Mouse (Mus musculus) lung, embryonic 16.5 days (tissue): Measurements from ENCODE around the gene Apba1. TPM values are rescaled to one million over a fixed set of nuclear protein-coding genes. Genes with fewer than 3 reads are reported as not detected.
A peak's percentile ranks its signal among the peaks of the same experiment; 100 is the strongest.

Source experiments
- ATAC-seq: fragments of 200-750 bp; cut with Nextera tagmentation; 2 replicates; pipeline ENCODE4 v1.8.0; 2017; ENCODE audit warnings: low read depth, mild to moderate bottlenecking, moderate library complexity
- H3K27ac ChIP-seq: fragments of 300-500 bp; sonication (generic); 2 replicates; pipeline ENCODE4 v1.5.1; 2014; ENCODE audit warnings: mild to moderate bottlenecking, control low read depth, low read length
- H3K27me3 ChIP-seq: fragments of 300-500 bp; sonication (generic); 2 replicates; pipeline ENCODE4 v1.6.1; 2014; ENCODE audit warnings: low read depth, low read length, mixed read lengths; ENCODE audit not compliant: control insufficient read depth, insufficient read depth
- H3K36me3 ChIP-seq: fragments of 300-500 bp; sonication (generic); 2 replicates; pipeline ENCODE4 v1.6.1; 2014; ENCODE audit warnings: low read length; ENCODE audit not compliant: control insufficient read depth, insufficient read depth
- H3K4me1 ChIP-seq: fragments of 300-500 bp; sonication (generic); replicated peaks from 2 replicates; pipeline ENCODE4 v1.6.1; 2014; ENCODE audit warnings: low read length, mixed read lengths; ENCODE audit not compliant: control insufficient read depth, insufficient read depth
- H3K4me2 ChIP-seq: fragments of 300-500 bp; sonication (generic); 2 replicates; pipeline ENCODE4 v1.6.1; 2014; ENCODE audit warnings: low read depth, low read length, control low read depth
- H3K4me3 ChIP-seq: fragments of 300-500 bp; sonication (generic); 2 replicates; pipeline ENCODE4 v1.5.1; 2014; ENCODE audit warnings: mild to moderate bottlenecking, low read length, control low read depth
- H3K9ac ChIP-seq: fragments of 300-500 bp; sonication (generic); 2 replicates; pipeline ENCODE4 v1.6.1; 2014; ENCODE audit warnings: low read length, control low read depth
- H3K9me3 ChIP-seq: fragments of 300-500 bp; sonication (generic); 2 replicates; pipeline ENCODE4 v1.6.1; 2016; ENCODE audit warnings: low read length; ENCODE audit not compliant: control insufficient read depth
- WGBS: fragments of 180-500 bp; shearing (Covaris S2); extraction: QIAGEN DNeasy Blood & Tissue Kit; methylation state at CpG from one replicate; pipeline ENCODE4 v1.1.7; 2014; 5-methylcytosine and 5-hydroxymethylcytosine counted together
- polyA plus RNA-seq: library from polyadenylated mRNA; unstranded; fragments of >200 nt; fragmentation: Nextera tagmentation; extraction: Ambion mirVana; gene quantifications from 2 replicates; pipeline ENCODE4 v1.2.1, GENCODE M21; 2015

Gene Apba1
- polyA plus RNA-seq, 1 experiment from 2014 or later, result 0.33 TPM

DNA sequence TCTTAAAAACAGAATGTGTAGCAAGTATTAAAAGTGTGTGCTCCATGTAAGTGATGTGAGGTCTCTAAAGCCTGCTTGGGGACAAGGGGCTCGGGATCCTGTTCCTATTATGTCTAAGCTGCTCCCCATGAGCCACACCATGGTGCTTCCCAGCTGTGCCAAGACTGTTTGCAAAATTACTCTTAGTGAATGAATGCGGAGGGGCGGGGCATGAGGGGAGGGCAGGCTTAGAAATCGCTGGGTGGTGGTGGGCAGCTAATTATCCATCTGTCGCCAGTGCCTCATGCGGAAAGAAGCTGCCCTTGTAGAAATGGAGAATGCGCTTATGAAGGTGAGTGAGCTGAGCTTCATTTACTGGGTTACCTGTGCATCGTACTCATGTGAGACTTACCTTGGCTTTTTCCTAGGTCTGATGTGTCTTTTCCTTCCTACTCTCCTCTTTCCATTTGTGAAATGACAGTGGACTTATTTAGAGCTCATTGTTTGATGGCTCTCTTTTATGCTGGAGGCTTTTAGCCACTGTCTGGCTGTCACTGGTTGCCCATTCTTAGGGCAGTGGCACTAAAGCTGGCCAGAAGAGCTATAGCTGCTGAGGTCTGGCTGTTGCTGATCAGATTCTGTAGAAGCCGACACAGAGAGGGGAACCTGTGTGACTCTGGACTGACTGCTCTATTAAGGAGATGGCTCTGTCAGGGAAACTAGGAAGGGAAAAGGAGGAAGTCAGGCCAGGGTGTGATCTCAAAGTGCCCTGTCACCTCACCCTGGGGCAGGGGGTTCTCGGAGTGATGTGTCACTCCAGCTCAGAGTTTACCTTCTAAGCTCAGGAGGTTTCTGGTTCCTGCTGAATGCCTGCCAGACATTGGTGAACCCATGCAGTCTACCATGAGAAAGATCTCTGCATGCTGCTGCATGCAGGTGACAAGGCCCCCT is 12.1 kb downstream of the Apba1 start:
- Histone ChIP-seq H3K27ac (no peak overlapping the region), H3K4me1 (no peaks in the 10 kb centered on the region), H3K4me2 (no peak overlapping the region), H3K9me3 (no peaks in the 10 kb centered on the region), H3K27me3 (no peaks in the 10 kb centered on the region), H3K9ac (no peak overlapping the region), H3K36me3 (no peaks in the 10 kb centered on the region), H3K4me3 (no peak overlapping the region)
- WGBS, result 72% methylated on average over 10 of the region's 10 CpGs
- ATAC-seq, result no peak

DNA sequence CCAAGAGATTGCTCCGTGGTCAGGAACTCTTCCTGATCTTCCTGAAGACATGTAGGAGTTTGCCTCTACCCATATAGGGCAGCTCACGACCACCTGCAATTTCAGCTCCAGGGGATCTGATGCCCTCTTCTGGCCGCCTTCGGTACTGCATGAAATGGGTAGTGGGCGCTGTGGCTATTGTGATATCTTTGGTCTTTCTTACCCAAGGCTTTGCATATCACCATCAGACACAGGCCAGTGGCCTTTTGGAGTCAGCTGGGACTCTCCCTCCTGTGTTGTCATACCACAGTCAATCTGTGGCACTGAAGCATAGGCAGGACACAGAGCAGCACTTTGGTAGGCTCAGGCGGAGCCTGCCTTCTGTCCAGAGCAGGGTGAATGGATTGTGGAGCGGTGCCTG is 13.3 kb downstream of the Apba1 start:
- H3K4me2 ChIP-seq, result no peak overlapping the region
- no peaks in the 10 kb centered on the region for H3K27me3 ChIP-seq
- 67% methylated on average over 7 of the region's 7 CpGs for WGBS
- H3K4me3 ChIP-seq, result no peak overlapping the region
- no peaks in the 10 kb centered on the region for H3K9me3 ChIP-seq
- H3K4me1 ChIP-seq, result no peaks in the 10 kb centered on the region
- H3K9ac ChIP-seq, result no peak overlapping the region
- no peak for ATAC-seq
- no peak overlapping the region for H3K27ac ChIP-seq
- no peaks in the 10 kb centered on the region for H3K36me3 ChIP-seq

DNA sequence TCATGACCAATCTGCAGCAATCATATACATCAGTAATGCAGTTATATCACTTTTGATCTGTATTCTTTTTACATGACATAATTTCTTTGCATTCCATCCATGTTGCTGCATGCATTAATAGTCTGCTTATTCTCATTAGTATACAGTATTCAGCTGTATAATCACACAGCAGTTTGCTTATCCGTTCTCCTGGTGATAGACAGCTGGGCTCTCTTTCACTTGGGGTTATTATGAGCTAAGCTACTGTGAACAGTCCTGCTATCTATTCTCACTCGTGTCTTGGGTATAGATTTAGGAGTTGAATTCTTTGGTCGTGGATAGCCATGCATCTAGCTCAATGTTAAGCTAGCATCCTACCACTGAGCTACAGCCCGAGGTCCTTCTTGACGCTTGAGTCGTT is 16.7 kb downstream of the Apba1 start:
- Histone ChIP-seq H3K9me3 (no peaks in the 10 kb centered on the region), H3K4me3 (no peak overlapping the region), H3K36me3 (no peaks in the 10 kb centered on the region), H3K4me1 (no peaks in the 10 kb centered on the region), H3K27me3 (no peaks in the 10 kb centered on the region), H3K4me2 (no peak overlapping the region), H3K9ac (no peak overlapping the region), H3K27ac (no peak overlapping the region)
- no peak for ATAC-seq
- WGBS, result 84% methylated on average over 6 of the region's 6 CpGs

DNA sequence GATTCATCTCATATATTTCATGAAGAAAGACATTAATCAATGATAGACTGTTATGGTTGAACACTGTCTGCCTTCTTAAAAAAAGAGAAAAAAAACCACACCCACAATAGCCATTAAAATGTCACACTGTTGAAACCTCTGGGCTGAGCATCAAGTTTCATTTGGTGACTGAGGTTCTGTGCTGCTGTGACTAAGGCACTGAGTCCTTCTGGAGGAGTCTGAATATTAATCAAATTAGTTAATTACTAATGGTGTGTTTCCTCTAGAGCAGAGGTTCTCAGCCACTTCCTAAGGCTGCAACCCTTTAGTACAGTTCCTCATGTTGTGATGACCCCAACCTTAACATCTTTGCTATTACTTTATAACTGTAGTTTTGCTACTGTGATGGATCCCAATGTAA is 20.4 kb downstream of the Apba1 start:
- H3K36me3 ChIP-seq, result no peaks in the 10 kb centered on the region
- no peak for ATAC-seq

DNA sequence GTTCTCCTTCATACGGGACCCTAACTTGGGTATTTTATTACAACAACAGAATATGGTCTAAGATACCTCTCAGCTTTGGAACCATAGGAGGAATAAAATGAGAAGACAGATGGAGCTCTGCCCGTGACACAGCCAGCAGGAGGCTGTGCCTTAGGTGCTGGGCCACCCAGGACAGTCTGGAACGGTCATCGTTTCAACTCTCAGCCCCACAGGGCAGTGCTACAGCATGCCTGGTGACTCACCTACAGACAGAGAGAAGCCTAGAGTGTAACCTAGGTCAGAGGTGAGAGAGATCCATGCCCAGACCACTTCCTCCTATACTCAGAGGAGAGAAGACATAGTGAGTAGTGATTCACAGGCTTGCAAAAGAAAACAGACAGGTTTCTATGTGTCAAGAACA is 21.4 kb downstream of the Apba1 start:
- no peak; the same call in 1 of the 2 replicates for ATAC-seq
- H3K27me3 ChIP-seq, result no peaks in the 10 kb centered on the region
- 83% methylated on average over 4 of the region's 4 CpGs for WGBS

More for the DNA sequence above, 20.4 kb downstream of the Apba1 start:
- H3K9ac ChIP-seq, result no peak overlapping the region
- H3K4me3 ChIP-seq, result no peak overlapping the region
- H3K4me1 ChIP-seq, result peaks cover 5% of the 10 kb centered on the region; the same call in 1 of the 2 replicates
- no peaks in the 10 kb centered on the region for H3K9me3 ChIP-seq
- H3K27me3 ChIP-seq, result no peaks in the 10 kb centered on the region
- no peak overlapping the region for H3K27ac ChIP-seq
- H3K4me2 ChIP-seq, result no peak overlapping the region

DNA sequence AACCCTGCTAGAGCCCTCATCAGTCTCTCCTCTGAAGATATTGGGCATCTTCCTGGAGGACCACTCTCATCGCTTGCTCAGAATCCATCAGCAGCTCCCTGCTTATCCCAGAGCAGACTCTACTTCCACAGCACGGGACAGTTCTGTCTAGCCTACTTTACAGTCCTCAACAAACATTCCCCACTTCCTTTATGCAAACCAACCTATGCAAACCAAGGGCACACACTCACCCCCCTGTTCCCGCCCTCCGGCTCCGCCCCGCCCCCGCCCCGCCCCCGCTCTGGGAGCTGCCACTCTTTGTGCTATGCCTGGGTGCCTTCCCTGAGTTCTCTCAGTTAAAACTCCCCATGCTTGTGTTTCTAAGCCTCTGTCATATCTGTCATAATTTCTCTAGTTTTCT is 23.3 kb downstream of the Apba1 start:
- Histone ChIP-seq H3K4me1 (peaks cover 5% of the 10 kb centered on the region; the same call in 1 of the 2 replicates), H3K4me2 (peak overlapping the region; percentile 22; the same call in 1 of the 2 replicates), H3K36me3 (no peaks in the 10 kb centered on the region), H3K27me3 (no peaks in the 10 kb centered on the region), H3K9ac (no peak overlapping the region), H3K4me3 (no peak overlapping the region), H3K27ac (no peak overlapping the region), H3K9me3 (no peaks in the 10 kb centered on the region)
- WGBS, result 10% methylated on average over 9 of the region's 9 CpGs
- peak; percentile 56 for ATAC-seq

More for the DNA sequence above, 21.4 kb downstream of the Apba1 start:
- Histone ChIP-seq H3K9me3 (no peaks in the 10 kb centered on the region), H3K9ac (no peak overlapping the region), H3K4me1 (peaks cover 5% of the 10 kb centered on the region; the same call in 1 of the 2 replicates), H3K36me3 (no peaks in the 10 kb centered on the region), H3K4me2 (no peak overlapping the region), H3K27ac (no peak overlapping the region), H3K4me3 (no peak overlapping the region)

DNA sequence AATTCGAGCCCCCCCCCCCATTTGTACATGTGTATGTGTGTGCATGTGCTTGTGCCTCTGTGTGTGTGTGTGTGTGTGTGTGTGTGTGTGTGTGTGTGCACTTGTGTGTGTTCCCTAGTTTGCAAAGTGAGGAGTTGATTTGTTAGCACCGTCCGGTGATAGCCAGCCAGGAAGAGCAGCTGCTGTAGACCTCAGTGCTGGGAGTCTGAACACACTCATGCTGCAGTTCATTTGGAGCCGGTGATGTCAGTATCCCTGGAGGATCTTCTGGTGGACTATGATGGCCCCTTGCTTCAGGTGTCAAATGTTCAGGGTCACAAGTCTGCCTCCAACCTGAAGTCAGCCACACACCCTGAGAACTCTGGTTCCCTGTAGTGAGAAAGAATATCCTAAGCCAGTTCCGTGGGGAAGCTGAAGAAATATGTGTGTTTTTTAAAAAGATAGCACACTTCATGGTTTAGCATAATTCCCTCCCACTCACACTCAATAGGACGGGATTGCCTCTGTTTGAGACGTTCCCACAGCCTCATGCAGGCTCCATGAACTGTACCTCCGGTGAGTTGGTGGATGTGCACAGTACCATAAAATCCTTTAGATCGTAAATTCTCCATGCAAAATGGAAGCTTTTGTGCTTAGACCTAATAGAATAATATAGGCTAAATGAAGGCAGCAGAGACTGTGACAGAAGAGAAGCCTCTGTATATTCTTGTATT is 29.9 kb downstream of the Apba1 start:
- Histone ChIP-seq H3K9ac (no peak overlapping the region), H3K4me1 (no peaks in the 10 kb centered on the region), H3K4me2 (no peak overlapping the region), H3K36me3 (no peaks in the 10 kb centered on the region), H3K27ac (no peak overlapping the region), H3K4me3 (no peak overlapping the region), H3K27me3 (no peaks in the 10 kb centered on the region), H3K9me3 (no peaks in the 10 kb centered on the region)
- WGBS, result 73% methylated on average over 9 of the region's 9 CpGs
- ATAC-seq, result no peak

DNA sequence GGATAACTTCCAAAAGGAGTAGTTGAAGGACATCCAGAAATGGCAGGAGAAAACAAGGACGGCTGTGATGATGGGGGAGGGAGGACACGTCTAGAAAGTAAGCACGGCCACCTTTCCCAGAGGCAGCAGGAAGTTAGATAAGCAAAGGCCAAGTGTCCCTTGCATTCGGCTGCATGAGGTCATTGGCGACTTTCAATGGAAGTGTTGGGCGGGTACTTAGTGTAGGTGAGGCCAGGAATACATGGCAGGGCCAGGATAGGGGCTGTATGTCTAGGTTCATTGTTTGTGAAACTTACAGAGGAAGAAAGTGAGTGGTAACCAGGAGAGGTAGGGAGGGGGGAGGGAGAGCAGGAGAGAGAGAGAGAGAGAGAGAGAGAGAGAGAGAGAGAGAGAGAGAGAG is 33.0 kb downstream of the Apba1 start:
- Histone ChIP-seq H3K27ac (no peak overlapping the region), H3K36me3 (no peaks in the 10 kb centered on the region), H3K4me3 (no peak overlapping the region), H3K4me2 (no peak overlapping the region), H3K4me1 (no peaks in the 10 kb centered on the region), H3K9me3 (no peaks in the 10 kb centered on the region), H3K9ac (no peak overlapping the region), H3K27me3 (no peaks in the 10 kb centered on the region)
- WGBS, result 30% methylated on average over 6 of the region's 6 CpGs
- ATAC-seq, result no peak

DNA sequence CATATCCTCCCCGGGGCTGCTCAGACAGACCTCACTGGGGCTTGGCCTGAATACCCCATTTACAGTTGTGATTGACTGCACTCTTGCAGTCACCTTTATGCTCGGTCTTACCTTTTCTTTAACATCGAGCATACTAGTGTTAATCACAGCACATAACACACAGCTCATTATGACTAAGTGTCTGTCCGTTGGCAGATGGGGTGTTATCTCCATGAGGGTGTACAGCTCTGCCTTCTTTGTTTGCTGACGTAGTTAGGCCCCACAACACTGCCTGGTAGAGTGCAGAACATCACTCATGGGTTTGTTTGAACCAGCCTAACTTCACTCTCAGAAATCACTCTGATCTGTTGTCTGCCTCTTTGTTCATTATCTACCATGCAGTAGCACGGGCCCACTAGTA is 33.9 kb downstream of the Apba1 start:
- WGBS, result 73% methylated on average over 6 of the region's 6 CpGs
- no peak overlapping the region for H3K9ac ChIP-seq
- no peak overlapping the region for H3K4me2 ChIP-seq
- ATAC-seq, result no peak
- no peaks in the 10 kb centered on the region for H3K36me3 ChIP-seq
- no peaks in the 10 kb centered on the region for H3K4me1 ChIP-seq
- no peak overlapping the region for H3K4me3 ChIP-seq
- H3K27me3 ChIP-seq, result no peaks in the 10 kb centered on the region
- no peak overlapping the region for H3K27ac ChIP-seq
- no peaks in the 10 kb centered on the region for H3K9me3 ChIP-seq
